Mouse (Mus musculus): Measurements from ENCODE around the gene Gm13030. TPM values are rescaled to one million over a fixed set of nuclear protein-coding genes. Genes with fewer than 3 reads are reported as not detected.
A peak's percentile ranks its signal among the peaks of the same experiment; 100 is the strongest.
"Not testable (repeated sequence)": the region's sequence is repeated elsewhere in the genome, so short reads cannot be mapped to it uniquely, and the experiment has no call there.

The Gm13030 gene
- not detected for total RNA-seq (2021)

GRCm38 (mm10) chr4:138873864-138874263 is at the start of gene Gm13030:
TSS of gene Gm13030 (minus strand) at chr4:138873964.
- no peak for DNase-seq (ENCODE audit: low spot score)
- intact Hi-C loops (cut with DNase I): no loop called here

DNA sequence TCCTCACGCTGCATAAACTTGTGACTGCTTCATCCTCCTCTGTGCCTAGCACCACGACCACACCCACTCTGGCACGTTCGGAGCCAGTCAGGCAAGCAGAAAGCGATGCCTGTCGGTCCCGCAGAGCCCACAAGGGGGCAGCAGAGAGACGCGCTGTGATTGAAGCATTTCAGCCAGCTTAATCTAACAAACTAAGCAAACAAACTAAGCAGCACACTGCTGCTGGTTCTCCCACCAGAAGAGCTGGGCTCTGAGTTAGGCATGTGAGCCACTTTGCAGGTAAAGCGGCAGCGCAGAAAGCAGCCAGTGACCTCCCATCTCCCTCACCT is 48.3 kb upstream of the Gm13030 start:
- DNase-seq (ENCODE audit: low spot score): peak; percentile 87
- intact Hi-C loops (cut with DNase I): loop anchor here (1.0 to 10.0 kb wide), 4 partner anchors 51 to 413 kb away; partner anchors contain the start of gene Tmco4

DNA sequence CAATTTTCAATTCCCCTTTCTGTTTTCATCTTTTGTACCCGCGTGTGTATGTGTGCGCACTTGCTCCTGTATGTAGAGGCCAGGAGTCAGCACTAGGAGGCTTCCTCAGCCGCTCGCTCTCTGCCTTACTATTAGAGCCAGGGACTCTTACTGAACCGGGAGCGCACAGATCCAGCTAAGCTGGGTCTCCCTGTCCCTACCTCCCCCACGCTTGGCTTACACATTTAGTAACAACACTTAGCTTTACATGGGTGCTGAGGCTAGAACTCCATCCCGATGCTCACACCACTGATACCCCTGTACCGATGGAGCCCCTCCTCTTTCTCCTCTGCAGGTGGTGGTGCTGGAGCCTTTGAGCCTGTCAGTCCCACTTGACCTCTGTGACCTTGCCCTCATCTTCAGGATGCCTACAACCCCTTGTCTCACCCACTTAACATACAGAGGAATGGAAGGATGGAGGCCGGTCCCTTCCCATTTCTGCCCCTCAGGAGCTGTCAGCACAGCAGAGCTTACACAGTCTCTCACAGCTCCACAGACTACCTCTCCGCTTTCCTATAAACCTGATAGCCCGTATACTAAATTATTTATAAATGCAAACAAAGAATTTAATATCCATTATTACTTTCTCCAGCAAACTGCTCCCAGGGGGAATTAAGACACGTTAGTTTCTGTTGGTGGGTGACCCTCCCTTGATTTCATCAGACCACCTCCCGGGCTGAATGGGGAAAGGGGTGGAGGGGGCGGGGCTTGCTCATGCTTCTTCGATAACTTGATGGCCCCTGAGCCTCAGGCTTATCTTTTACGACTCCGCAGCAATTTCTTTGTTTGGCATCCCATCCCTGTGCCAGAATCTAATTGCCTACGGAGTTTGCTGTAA is 47.7 kb upstream of the Gm13030 start:
- no peak for DNase-seq (ENCODE audit: low spot score)
- intact Hi-C loops (cut with DNase I): loop anchor here (1.0 to 10.0 kb wide), 4 partner anchors 51 to 413 kb away; partner anchors contain the start of gene Tmco4

- no peak for DNase-seq (ENCODE audit: low spot score)
- intact Hi-C loops (cut with DNase I): no loop called here
Measured at GRCm38 (mm10) chr4:138917282-138917681, 43.5 kb upstream of the Gm13030 start.

DNA sequence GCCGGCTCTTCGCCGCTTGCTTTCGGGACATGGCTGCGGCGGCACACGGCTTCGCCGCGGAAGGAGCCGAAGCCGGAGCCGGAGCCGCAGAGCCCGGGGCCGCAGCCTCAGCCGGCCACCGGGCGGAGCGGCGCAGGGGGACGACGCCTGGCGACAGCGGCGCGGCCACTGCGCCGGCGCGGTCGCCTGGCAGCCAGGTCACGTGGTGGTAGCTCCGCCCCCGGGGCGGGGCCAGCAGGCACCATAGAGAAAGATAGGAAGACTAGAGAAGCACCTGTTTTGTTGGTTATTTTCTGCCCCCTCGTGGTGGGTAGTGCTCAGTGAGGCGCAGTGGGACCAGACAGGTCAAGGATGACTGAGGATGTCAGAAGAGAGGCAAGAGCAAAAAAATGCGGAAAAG is 40.0 kb upstream of the Gm13030 start, which contains the start of gene Otud3:
Gene Otud3 (minus strand): TSS at position 149 of the 400 bp plus-strand sequence.
- DNase-seq (ENCODE audit: low spot score): peak; percentile 91
- intact Hi-C loops (cut with DNase I): no loop called here

DNA sequence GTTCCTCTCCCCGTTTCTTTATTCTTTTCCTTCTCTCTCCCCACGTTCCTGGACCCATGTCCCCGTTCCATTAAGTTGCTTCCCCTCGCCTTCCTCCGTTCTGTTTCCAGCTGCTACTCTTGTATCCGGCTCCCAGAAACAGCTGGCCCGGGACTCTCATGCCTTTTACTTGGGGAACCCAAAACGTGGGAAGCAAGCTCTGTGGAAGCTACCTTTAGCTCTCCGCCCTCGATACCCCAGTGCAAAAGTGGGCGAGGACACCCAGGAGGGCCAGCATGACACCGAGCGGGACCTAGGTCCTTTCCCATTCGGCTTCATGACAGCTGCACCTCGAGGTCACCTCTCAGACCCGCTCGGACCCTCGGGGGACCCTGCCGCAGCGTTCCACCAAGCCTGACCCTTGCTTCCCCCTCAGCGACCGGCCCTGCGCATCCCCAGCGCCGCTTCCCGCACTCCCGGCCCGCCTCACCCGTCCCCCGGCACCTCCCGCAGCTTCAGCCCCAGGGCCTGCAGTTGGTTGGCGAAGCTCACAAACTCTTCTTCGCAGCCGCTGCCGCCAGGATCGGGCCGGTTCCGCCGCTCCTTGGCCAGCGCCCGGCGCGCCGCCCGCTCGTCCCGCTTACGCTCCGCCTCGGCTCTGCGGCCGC is 39.5 kb upstream of the Gm13030 start:
- DNase-seq (ENCODE audit: low spot score): no peak
- intact Hi-C loops (cut with DNase I): no loop called here

- intact Hi-C loops (cut with DNase I): no loop called here
- DNase-seq (ENCODE audit: low spot score): no peak
Measured at GRCm38 (mm10) chr4:138905624-138906337, 32.0 kb upstream of the Gm13030 start.

GRCm38 (mm10) chr4:138899361-138899760 is 25.6 kb upstream of the Gm13030 start:
- DNase-seq (ENCODE audit: low spot score): no peak
- intact Hi-C loops (cut with DNase I): no loop called here

GRCm38 (mm10) chr4:138893789-138894188 is 20.0 kb upstream of the Gm13030 start:
- intact Hi-C loops (cut with DNase I); DNase-seq (ENCODE audit: low spot score): not testable (repeated sequence)

- no peak for DNase-seq (ENCODE audit: low spot score)
- intact Hi-C loops (cut with DNase I): no loop called here
Measured at GRCm38 (mm10) chr4:138892655-138893054, 18.9 kb upstream of the Gm13030 start.

DNA sequence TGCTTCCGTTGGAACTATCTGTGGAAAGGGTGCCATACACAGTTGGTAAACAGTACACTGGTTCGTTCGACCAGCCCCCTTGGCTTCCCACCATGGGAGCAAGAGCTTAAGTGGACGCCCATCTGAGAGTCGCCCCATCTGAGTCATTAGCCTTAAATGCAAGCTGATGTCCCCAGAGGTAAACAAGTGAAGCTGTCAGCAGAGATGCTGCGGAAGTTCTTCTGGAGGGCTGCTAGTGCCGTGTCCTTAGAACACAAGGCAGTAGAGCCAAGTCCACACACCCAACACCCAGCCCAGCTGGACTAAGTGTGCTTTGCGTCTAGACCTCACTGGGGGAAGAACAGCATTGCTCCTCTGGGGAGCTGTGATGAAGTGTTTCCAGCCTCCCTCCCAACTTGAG is 15.9 kb upstream of the Gm13030 start:
- no peak for DNase-seq (ENCODE audit: low spot score)
- intact Hi-C loops (cut with DNase I): no loop called here

DNA sequence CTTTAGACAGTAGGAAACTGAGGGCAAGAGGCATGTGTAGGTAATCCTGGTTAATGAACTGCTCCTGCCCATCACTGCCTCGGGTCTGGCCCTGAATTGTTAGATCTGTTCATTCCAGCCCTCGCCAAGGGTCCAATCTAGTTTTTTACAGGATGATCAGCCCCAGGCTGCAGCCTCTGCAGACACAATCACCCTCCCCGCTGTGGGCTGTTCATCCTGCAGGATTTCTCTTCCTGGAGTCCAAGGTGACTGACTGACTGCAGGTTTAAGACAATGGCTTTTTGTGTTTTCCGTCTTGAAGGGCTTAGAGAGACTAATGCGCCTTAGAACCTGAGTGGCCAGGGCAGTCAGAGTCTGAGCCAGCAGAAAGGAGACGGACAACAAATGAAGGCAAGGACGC is 15.4 kb upstream of the Gm13030 start:
- intact Hi-C loops (cut with DNase I): no loop called here
- DNase-seq (ENCODE audit: low spot score): no peak

DNA sequence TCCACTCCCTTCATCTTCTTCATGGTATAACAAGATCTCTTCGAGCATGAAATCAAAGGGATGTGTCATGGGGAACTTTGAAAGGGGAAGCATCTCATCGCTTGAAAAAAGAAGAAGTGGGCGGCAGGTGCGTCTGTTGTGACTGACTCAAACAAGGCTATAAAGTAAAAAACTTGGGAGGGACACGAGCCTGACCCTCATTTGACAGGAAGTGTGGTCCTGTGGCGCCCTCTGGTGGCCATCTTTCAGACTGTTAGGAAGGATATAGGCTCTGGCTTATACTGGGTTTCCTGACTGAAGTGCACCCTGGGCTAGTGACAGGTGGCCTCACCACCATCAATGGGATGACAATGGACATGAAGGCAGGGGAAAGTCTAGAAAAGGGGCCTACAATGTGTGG is 10.5 kb upstream of the Gm13030 start:
- intact Hi-C loops (cut with DNase I): no loop called here
- DNase-seq (ENCODE audit: low spot score): peak; percentile 54

- intact Hi-C loops (cut with DNase I): no loop called here
- no peak for DNase-seq (ENCODE audit: low spot score)
Measured at GRCm38 (mm10) chr4:138882179-138882578, 8.4 kb upstream of the Gm13030 start.

GRCm38 (mm10) chr4:138880811-138881584 is 7.2 kb upstream of the Gm13030 start:
- intact Hi-C loops (cut with DNase I): no loop called here

GRCm38 (mm10) chr4:138879808-138880207 is 6.0 kb upstream of the Gm13030 start:
- intact Hi-C loops (cut with DNase I): no loop called here
- no peak for DNase-seq (ENCODE audit: low spot score)

More at GRCm38 (mm10) chr4:138880811-138881584, 7.2 kb upstream of the Gm13030 start:
- peak; percentile 46 for DNase-seq (ENCODE audit: low spot score)

DNA sequence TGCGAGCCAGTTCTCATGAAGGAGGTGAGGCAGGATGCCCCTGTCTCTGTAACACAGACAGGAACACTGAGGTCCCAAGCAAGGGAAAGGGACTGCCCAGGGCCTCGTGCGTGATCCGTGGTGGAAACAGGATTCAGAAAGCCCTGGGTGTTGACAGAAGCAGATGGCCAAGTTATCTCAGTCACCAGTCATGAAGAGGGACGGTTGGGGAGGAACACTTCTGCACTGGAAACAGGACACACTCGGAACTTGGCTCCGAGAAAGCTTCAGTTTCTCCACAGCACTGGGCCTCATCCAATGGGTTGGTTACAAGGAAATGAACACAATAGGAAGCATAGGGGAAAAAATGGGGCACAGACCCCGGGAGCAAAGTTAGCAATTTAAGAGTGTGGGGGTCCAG is 5.0 kb upstream of the Gm13030 start:
- DNase-seq (ENCODE audit: low spot score): peak; percentile 47

GRCm38 (mm10) chr4:138877731-138878130 is 4.0 kb upstream of the Gm13030 start, which contains the start of gene Pla2g2e:
TSS of gene Pla2g2e (plus strand) at chr4:138877942.
- intact Hi-C loops (cut with DNase I): no loop called here
- DNase-seq (ENCODE audit: low spot score): no peak

More for the DNA sequence above, 5.0 kb upstream of the Gm13030 start:
- intact Hi-C loops (cut with DNase I): no loop called here

- no peak for DNase-seq (ENCODE audit: low spot score)
- intact Hi-C loops (cut with DNase I): no loop called here
Measured at GRCm38 (mm10) chr4:138875986-138876385, 2.2 kb upstream of the Gm13030 start.

DNA sequence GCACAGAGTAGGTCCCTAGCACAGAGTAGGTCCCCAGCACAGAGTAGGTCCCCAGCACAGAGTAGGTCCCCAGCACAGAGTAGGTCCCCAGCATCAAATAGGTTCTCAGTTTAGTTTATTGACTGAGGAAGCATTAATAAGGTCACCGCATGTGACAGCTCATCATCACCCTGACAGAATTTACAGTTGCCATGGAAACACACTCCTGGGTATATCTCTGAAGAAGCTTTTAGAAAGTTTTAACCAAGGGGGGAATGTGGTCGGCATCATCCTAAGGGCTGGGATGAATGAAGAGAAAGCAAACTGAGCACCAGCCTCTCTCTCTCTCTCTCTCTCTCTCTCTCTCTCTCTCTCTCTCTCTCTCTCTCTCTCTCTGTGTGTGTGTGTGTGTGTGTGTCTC is 1.5 kb upstream of the Gm13030 start:
- DNase-seq (ENCODE audit: low spot score); intact Hi-C loops (cut with DNase I): not testable (repeated sequence)
